Mouse (Mus musculus): ENCODE results near the gene Akirin1.

Akirin1 gene

DNA sequence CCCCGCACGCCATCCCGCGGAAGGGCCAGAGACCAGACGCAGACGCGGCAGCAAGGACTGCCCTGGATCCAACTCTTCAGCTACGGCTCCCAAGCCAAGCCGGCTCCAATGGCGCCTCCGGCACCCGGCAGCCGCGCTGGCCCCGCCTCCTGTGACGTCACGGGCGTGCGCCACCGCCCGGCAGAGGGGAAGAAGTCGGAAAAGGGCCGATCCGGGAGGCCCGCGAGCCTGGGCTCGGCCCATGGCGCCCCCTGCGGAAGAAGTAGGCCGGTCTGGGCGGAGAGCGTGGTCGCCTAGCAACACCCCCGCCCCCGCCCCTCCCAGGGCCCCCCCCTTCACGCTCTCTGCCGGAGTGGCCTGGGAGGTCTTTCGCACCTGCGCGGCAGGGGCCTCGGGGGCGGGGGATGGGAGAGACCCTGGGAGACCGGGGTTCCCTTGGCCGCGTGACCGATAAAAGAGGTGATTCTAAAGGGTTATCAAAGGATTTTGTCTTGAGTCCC, at the start of gene Akirin1:
Gene Akirin1 (minus strand): TSS at position 194 of the 500 bp plus-strand sequence.
- no peak for DNase-seq (ENCODE audit: extremely low read depth, low read depth, low spot score)

DNA sequence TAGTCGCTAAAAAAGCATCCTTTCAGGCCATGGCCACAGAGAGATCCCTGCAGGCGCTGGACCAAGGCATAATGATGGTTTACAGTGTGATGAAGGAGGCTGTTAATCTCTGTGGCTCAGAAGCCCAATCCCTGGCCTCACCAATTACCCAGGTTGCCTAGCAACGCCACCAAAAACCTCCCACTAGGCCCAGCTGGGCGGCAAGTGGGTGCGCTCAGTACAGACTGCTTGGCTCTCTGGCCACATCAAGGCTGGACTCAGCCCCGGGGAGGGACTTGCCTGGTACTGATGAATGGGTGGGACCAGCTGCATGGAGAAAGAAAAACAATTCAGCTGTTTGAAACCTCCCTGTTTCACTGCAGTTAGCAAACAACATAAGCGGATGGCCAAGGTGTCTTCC, 47.7 kb upstream of the Akirin1 start:
- DNase-seq (ENCODE audit: extremely low read depth, low read depth, low spot score) = no peak

DNA sequence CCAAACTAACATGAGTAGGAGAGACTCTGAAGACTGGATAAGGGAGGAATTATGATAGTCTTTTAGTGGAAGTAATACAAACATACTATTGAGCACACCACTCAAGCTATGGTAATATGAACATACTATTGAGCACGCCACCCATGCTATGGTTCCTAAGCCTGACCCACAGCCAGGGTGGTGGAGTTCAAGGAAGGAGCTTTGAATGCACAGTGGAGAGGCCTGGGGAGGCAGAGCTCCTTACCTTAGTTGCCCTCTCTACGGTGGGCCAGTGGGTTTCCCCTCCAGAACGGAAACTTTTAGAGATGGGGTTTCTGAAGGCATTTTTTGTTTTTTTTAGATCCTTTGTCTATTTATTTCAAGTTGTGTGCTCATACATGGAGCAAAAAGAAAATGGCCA, 47.3 kb upstream of the Akirin1 start:
- no peak for DNase-seq (ENCODE audit: extremely low read depth, low read depth, low spot score)

DNA sequence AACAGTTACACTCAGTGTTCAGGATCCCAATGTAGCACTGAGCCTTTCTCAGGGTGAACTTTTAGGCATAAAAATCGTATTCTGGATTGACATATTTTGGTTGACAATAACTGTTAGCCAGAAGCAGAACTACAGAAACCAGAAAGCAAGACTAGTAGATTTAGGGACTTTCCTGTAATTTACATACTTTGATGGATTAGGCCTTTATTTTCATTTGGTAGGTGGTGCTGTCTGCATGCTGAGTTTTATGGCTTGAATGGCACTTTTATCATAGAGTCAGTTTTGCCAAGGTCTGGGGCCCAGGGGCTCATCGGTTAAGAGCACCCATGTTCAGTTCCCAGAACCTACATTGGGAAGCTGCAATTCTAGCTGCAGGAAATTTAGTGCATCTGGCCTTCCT, 44.9 kb upstream of the Akirin1 start:
- no peak for DNase-seq (ENCODE audit: extremely low read depth, low read depth, low spot score)

DNA sequence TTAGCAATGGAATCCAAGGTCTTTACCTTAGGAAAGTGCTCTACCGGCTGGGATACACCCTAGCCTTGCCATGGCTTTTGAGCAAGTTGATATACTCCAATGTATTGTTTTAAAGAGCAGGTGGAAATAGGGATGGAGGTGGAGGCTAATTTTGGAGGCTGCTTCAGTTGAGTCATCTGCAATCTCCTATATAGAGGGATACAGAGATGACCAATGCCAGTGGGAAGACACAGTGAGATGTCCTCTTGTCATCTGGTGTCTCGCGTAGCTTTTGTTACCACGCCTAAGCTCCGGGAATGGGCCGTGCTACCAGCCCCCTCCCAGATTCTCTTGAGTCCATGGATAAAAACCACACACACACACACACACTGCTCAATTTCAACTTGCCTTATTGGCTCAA, 43.0 kb upstream of the Akirin1 start:
- DNase-seq (ENCODE audit: extremely low read depth, low read depth, low spot score) = no peak

DNA sequence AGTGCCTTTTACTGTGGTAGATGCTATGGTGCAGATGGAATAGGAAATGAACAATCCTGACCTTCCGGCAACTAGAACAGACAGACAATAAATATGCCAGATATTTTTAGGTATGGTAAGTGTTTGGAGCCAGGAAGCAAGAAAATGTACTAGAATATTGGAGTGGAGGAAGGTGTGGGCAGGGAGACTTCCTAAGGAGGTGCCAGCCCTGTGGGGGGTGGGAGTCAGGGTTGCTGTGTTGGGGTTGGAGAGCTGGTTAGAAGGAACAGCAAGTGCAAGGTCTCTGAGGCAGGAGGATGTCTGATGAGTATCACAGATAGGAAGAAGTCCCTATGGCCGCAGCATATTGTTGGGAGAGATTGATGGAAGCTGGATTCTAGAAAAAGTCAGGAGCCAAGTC, 42.5 kb upstream of the Akirin1 start:
- DNase-seq (ENCODE audit: extremely low read depth, low read depth, low spot score) = no peak

DNA sequence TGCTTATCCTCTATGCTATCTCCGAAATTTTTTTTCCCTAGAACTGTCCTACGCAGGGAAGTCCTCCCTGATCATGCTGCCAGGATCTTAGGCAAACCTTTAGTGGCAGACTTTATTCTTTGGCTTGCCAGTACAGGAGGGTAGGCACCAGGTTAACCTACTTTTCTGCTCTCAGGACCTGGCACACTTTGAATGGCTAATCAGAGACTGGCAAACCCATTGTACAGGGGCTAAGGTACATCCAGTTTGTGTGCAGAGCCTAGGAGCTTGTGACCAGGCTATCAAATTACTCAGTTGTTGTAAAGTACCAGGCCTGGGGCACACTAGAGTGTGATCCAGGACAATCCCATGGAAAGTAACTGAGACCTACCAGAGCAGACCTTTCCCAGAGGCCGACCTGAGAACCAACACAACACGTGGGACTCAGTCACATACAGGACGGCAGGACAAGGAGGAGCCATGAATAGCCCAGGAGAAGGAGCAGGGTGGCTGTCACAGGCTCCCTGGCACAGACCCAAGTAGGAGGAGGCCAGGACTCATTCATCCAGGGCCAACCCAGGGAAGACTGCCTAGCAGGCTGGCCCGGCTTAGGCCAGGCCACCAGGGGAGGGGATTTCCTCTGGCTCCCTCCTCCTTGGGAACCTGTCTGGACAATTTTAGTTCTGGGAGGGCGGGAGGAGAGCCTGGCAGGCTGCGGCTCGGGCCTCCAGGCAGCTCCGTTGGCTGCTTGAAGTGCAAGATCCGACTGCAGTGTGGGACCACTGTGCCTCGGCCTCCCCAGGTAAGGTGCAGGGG, 37.2 kb upstream of the Akirin1 start, which contains the start of gene Rhbdl2:
Gene Rhbdl2 (plus strand): TSS at position 684 of the 795 bp plus-strand sequence.
- DNase-seq (ENCODE audit: extremely low read depth, low read depth, low spot score) = peak; percentile 56

DNA sequence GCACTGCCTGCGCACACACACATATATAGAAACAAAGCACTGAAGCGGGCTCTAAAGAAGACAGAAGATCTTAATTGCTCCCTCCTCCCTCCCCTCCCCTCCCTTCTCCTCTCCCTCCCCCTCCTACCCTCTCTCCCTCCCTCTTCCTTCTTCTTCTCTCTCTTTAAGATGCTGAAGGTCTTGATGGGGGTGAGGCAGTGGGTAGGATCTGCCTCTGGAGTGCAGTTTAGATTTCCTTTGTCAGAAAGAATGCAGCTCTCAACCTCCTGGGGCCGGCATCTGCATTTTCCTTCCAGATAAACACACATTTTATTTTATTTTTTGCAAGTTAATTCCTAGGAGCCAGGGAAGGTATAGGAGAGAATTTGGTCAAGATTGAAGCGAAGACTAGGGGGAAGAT, 18.1 kb upstream of the Akirin1 start:
- DNase-seq (ENCODE audit: extremely low read depth, low read depth, low spot score) = no peak

DNA sequence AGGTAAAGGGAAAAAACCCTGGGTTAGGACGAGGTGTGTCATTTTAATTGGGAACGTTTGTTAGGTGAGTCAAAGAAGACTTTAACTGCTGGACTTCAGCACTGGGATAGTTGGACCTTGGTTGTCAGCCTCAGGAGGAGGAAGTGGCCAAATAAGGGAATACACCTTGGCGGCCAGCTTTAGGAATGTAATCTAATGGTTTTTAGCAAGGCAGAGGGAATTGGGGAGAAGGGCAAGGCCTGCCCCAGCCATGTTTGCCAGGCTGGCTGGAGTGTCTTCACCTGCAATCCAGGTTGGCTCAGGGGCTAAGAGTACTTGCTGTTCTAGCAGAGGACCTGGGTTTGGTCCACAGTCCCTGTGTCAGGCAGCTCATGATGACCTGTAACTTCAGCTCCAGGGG, 17.7 kb upstream of the Akirin1 start:
- peak; percentile 68 for DNase-seq (ENCODE audit: extremely low read depth, low read depth, low spot score)

DNA sequence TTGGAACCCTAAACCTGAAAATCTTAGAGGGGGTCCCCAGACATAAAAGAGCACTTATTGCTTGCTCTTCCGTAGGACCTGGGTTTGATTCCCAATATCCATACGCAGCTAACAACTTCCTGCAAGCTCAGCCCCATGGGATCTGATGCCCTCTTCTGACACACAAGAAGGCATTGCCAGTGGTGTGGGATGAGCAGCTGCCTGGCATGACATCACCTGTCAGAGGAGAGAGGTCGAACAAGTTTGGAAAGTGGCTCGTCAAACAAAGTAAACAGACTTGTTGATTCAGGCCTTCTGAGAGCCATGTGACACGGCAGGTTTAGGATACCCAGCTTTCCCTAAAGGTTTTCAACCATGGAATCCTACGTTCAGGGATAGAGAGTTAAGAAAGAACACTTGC, 14.9 kb upstream of the Akirin1 start:
- DNase-seq (ENCODE audit: extremely low read depth, low read depth, low spot score) = no peak

DNA sequence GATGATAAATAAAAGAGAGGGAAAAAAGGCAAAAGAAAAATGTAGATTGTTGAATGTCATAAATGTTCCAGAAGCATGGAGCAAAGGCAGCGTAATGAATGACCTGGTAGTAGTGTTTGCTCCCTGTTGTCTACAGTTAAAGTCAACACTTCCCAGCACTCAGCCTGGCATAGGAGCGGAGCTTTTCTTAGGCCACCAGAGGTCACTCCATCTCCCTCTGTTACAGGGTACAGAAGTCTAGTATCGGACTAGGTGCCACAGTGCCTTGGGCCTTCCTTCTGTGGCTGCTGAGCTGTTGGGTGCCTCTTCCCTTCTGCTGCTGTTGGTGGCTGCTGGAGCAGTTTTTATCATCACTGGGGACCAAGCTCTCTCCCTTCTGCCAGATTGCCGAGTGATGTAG, 8.2 kb upstream of the Akirin1 start:
- no peak for DNase-seq (ENCODE audit: extremely low read depth, low read depth, low spot score)

DNA sequence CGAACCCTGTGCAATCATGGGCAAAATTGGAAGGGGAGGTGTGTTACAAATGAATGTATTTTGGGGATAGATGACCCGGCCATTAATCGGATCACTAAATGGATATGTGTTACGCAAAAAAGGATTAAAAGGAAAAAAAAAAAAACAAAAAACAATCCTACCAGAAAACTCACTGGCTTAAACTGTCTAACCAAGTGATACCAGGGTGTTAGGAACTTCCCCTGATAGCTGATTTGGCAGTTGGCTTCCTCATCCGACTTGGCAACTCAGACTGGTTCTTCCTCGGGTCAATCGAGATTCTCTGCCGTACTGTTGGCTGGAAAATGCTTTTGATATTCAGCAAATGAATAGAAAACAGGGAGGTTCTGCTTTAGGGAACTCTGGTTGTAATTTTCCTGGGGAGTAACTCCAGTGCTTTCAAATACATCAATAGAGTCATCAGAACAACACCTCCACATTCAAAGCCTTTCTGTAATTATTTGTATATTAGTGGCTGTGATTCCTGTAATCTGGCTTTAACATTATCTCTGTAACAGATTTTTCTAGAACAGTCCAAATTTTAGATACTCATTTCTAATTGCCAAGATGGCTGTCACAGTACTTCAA, 665 bp upstream of the Akirin1 start:
- no peak for DNase-seq (ENCODE audit: extremely low read depth, low read depth, low spot score)

DNA sequence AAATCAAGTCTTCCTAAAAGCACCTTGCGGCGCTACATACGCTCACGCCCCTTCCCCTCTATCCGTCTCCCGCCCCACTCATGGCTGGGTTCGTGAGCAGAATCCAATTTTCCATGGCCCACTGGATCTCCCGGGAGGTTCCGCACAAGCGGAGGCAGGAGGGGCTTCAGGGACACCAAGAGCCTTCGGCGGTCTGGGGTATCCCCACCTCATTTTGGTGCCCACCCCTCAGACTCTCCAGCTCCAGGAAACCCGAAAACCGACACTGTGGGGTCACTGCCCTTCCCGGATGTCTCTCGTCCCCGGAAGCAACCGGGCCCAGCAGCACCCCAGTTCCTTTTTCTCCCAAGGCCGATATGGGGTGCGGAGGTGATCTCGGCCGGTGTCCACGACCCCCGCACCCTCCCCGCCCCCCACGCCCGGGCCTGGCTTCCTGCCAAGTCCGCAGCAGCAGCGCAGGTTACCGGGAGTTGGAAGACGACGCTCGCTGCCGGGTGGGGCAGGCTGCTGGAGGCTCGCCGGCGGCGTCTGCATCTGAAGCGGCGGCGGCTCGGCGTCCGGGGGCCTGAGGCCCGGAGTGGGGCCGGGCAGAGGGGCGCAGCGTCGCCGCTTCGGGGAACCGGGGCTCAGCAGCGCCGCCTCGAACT, 538 bp downstream of the Akirin1 start:
- no peak for DNase-seq (ENCODE audit: extremely low read depth, low read depth, low spot score)

DNA sequence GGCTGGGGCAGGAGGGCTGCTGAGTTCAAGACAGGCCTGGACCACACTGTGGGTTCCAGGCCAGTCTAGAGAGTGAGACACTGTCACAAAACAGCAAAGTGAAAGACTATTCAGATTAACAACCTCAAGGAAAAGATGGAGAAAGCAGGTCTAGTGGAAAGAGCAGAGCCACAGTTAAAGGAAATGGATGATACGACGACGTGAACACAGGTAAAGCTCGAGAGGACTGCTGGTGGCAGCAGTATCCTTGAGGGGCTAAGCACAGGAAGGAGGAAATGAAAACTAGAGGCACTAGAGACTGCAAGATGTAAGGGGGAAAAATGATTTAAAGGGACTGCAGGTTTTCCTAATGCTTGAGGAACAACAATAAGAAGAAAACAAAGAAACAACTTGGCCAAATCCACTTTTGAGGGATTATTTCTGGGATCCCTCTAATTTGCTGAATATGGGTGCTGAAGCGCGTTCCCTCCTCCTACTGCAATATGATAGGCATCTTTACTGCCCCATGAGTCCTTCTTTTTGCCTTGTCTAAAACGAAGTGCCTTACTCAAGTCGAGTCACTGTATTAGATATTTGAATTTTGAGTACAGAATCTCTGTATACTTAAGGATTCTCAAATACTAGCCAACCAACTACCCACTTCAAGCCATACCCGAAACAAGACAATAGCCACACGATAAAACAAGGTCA, 1.3 kb downstream of the Akirin1 start:
- no peak for DNase-seq (ENCODE audit: extremely low read depth, low read depth, low spot score)

DNA sequence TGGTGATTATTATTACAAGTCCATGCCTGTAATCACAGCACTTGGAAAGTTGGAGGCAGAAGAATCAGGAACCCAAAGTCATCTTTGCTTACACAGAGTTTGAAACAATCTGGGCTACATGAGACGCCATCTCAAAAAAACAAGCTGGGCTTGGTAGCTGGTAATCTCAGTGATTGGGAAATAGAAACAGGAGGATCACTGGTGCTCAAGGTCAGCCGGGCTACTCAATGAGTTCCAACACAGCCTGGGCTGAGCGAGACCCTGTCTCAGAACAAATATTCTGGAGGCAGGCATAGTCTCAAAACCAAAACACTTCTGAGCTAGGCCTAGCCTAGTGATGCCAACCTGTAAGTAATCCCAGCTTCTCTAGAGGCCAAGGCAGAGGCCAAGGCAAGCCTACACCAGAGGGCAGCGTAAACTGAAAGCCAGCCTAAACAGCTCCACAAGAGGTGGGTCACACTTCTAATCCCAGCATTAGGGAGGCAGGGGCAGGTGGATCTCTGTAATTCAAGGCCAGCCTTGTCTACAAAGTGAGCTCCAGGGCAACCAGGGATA, 4.8 kb downstream of the Akirin1 start:
- DNase-seq (ENCODE audit: extremely low read depth, low read depth, low spot score) = no peak

DNA sequence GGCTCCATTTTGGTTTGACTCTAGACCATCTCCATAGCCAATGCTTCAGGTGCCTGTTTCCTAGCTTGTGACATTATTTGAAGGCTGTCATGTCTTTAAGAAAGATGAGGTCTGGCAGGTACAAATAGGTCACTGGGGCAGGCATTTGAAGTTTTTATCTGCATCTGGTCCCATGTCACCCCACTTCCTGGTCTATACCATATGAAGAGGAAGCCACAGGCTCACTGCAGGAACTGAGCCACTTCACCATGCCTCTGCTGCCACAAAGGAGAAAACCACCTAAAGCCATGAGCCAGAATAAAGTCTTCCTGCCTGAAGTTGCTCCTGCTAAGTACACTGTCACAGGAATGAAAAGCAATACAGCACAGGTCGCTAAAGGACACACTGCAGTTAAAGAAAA, 7.3 kb downstream of the Akirin1 start:
- DNase-seq (ENCODE audit: extremely low read depth, low read depth, low spot score) = no peak

DNA sequence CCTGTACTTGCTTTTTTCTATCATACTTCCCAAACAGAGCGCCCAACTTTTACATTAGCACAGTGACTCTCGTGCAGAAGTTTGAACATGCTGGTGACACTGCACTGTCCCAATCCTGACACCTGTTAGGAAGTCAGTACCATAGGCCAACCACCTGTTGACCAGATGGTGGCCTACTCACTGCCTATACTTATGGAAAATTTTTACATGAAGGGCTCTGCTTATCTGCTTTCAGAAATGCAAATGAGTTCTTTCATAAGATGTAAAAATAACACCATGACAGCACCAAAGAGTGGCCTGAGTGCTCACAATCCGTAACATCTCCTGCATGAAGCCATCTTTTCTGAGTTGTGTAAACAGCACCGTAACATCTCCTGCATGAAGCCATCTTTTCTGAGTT, 11.4 kb downstream of the Akirin1 start:
- DNase-seq (ENCODE audit: extremely low read depth, low read depth, low spot score) = no peak

DNA sequence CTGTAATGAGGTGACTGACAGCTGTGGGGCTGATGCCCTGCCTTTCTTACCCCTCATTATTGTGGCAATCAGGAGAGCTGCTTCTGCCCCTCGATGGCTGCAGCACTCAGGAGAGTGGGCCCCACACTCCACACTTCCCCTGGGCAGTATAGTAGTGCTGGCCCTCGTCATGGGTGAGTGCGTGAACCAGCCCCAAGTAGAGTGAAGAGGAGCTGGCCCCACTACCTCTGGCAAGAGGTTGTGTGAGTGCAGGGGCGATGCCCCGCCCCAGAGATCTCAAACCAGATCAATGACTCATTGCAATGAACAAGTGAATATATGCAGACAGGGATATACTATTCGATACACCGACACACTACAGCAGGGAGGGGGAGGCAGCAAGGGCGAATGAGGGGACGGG, 16.6 kb downstream of the Akirin1 start:
- DNase-seq (ENCODE audit: extremely low read depth, low read depth, low spot score) = no peak

DNA sequence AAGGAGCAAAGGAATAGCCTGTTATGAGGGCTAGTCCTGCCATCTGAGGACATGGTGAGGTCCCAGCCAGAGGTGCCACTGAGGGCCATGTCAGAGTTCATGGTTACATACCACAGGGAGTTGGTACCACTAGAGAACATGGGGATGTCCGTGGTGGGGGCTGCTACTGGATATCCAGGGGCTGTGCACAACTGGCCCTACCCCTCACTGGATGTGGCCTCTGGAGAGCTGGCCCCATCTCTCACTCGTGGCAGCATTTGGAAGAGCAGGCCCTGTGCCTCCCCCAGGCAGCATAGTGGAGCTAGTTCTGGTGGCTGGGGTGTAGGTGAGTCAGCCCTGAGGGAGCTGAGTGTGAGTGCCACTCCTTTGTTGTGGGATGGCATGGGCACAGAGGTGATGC, 17.2 kb downstream of the Akirin1 start:
- DNase-seq (ENCODE audit: extremely low read depth, low read depth, low spot score) = no peak

DNA sequence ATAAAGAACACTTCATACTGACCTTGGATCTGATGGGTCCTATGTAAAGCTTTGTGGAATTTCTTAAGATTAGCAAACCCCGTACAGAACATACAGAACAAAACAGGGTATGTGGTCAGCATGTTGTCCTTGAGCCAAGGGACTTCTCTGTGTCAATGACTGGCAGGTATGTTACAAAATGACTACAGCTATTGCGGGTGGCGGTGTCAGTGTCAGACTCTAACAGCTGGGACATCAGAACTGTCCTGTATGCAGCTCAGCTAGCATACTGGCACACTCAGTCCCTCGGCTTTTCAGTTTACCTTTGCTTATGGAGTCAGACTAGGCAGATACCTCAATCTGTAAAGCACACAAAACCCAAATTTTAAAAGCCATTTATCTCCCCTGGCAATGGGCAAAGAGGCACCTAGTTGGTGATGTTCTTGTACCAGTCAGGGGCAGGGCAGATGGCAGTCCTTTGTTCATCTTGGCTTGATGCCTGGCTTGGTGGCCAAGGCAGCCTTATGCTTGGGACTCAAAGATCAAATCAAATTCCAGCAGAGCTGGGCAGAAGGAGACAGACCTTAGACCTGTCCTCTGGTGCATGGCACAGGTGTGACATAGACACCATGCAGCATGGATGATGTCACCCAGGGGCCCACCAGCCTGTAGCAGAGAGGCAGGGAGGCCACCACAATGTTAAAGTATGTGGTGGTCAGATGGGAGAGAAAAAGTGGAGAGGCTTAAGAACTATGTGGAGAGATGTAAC, 17.8 kb downstream of the Akirin1 start:
- DNase-seq (ENCODE audit: extremely low read depth, low read depth, low spot score) = no peak

All from fat pad, adult 2 months (tissue).